In genomic region chr5:130627800-130628199, GRCm38 (mm10) we compare ENCODE assay signal across 18 mouse cellular contexts.
DNase-seq lines count a peak whose midpoint lies in the region; ATAC-seq and TF ChIP-seq lines count a peak whose summit lies in the region.
"Had no signal": no experiment of that assay in that cellular context is flagged by ENCODE, and none has a peak within 500 bp of the region (broad histone marks: within the 10 kb centered on the region; RNA-seq: fewer than 3 reads in every experiment).

No protein-coding gene starts in this region.

- H3K36me3 ChIP-seq in hindbrain, embryonic 11.5 days (ENCODE audit: control insufficient read depth, insufficient read depth, low read length) = no peaks in the 10 kb centered on the region
- H3K36me3 ChIP-seq in hindbrain, embryonic 10.5 days = no peaks in the 10 kb centered on the region
- H3K36me3 ChIP-seq in midbrain, embryonic 11.5 days (ENCODE audit: control insufficient read depth, insufficient read depth, low read length) = no peaks in the 10 kb centered on the region
- H3K36me3 ChIP-seq in midbrain, embryonic 13.5 days = no peaks in the 10 kb centered on the region
- H3K36me3 ChIP-seq: heart, embryonic 13.5 days; stomach, embryonic 15.5 days had no signal

- no peak overlapping the region for H3K27ac ChIP-seq in hindbrain, embryonic 11.5 days (ENCODE audit: low read depth, low read length)
- H3K27ac ChIP-seq in hindbrain, embryonic 10.5 days = no peak overlapping the region
- H3K27ac ChIP-seq in midbrain, embryonic 11.5 days (ENCODE audit: low read depth, low read length) = no peak overlapping the region
- H3K27ac ChIP-seq in midbrain, embryonic 13.5 days = no peak overlapping the region
- H3K27ac ChIP-seq: heart, embryonic 13.5 days; stomach, embryonic 15.5 days had no signal

- 100% methylated on average over 2 of the region's 2 CpGs for WGBS in hindbrain, embryonic 11.5 days
- WGBS in hindbrain, embryonic 10.5 days = 79% methylated on average over 2 of the region's 2 CpGs
- 92% methylated on average over 2 of the region's 2 CpGs for WGBS in midbrain, embryonic 11.5 days
- WGBS in midbrain, embryonic 13.5 days = 95% methylated on average over 2 of the region's 2 CpGs

- H3K4me3 ChIP-seq in hindbrain, embryonic 11.5 days (ENCODE audit: low read depth, low read length) = no peak overlapping the region
- no peak overlapping the region for H3K4me3 ChIP-seq in hindbrain, embryonic 10.5 days
- H3K4me3 ChIP-seq in midbrain, embryonic 11.5 days (ENCODE audit: low read depth, low read length) = no peak overlapping the region
- no peak overlapping the region for H3K4me3 ChIP-seq in midbrain, embryonic 13.5 days (replicated peaks)
- H3K4me3 ChIP-seq: heart, embryonic 13.5 days; myocyte; stomach, embryonic 15.5 days had no signal

- no peak overlapping the region for H3K9ac ChIP-seq in hindbrain, embryonic 11.5 days (ENCODE audit: low read depth, low read length)
- H3K9ac ChIP-seq in midbrain, embryonic 11.5 days (ENCODE audit: low read length) = no peak overlapping the region
- H3K9ac ChIP-seq in midbrain, embryonic 13.5 days (replicated peaks) = no peak overlapping the region
- H3K9ac ChIP-seq: heart, embryonic 13.5 days; liver, postnatal 0 days; stomach, embryonic 15.5 days had no signal

- ATAC-seq in hindbrain, embryonic 11.5 days (ENCODE audit: low FRiP score) = no peak
- ATAC-seq in midbrain, embryonic 11.5 days (ENCODE audit: low FRiP score) = no peak
- no peak for ATAC-seq in midbrain, embryonic 13.5 days
- ATAC-seq: liver, postnatal 0 days had no signal

- DNase-seq in hindbrain, embryonic 11.5 days (ENCODE audit: low spot score) = peak; percentile 12
- DNase-seq in hindbrain, embryonic 10.5 days (ENCODE audit: low spot score) = no peak
- DNase-seq in midbrain, embryonic 11.5 days (ENCODE audit: low spot score, missing footprints) = peak; percentile 31
- DNase-seq in brain, embryonic 14.5 days (ENCODE audit: low read depth) = peak; percentile 69
- peak; percentile 20 to 28 for DNase-seq in frontal cortex, postnatal 36 days (ENCODE audit: low spot score in 2 of 2)
- no peak for DNase-seq in testis, postnatal 10 days (ENCODE audit: low spot score)
- DNase-seq: adrenal gland, postnatal 36 days; cerebellum, postnatal 10 days; heart, postnatal 36 days; kidney, adult 9 months; kidney, postnatal 36 days; layer of hippocampus, postnatal 36 days; liver; liver, postnatal 0 days had no signal

- H3K4me1 ChIP-seq in hindbrain, embryonic 11.5 days (replicated peaks; ENCODE audit: control insufficient read depth, insufficient read depth, low read length) = no peaks in the 10 kb centered on the region
- H3K4me1 ChIP-seq in hindbrain, embryonic 10.5 days (replicated peaks) = peaks cover 5% of the 10 kb centered on the region; the same call in 1 of the 2 replicates
- no peaks in the 10 kb centered on the region for H3K4me1 ChIP-seq in midbrain, embryonic 11.5 days (ENCODE audit: control insufficient read depth, insufficient read depth, low read length)
- H3K4me1 ChIP-seq in midbrain, embryonic 13.5 days (replicated peaks) = no peaks in the 10 kb centered on the region
- H3K4me1 ChIP-seq: stomach, embryonic 15.5 days had no signal

- no peak overlapping the region for H3K4me2 ChIP-seq in hindbrain, embryonic 11.5 days (replicated peaks; ENCODE audit: low read depth, low read length)
- no peak overlapping the region for H3K4me2 ChIP-seq in midbrain, embryonic 11.5 days
- H3K4me2 ChIP-seq in midbrain, embryonic 13.5 days (replicated peaks) = no peak overlapping the region
- H3K4me2 ChIP-seq: heart, embryonic 13.5 days; stomach, embryonic 15.5 days had no signal

- TF ChIP-seq CTCF in brain, embryonic 14.5 days (IDR thresholded peaks at IDR 0.05; ENCODE audit: borderline replicate concordance, extremely low read depth, insufficient read depth, insufficient read length) = no peak

- H3K27me3 ChIP-seq in hindbrain, embryonic 11.5 days (ENCODE audit: control insufficient read depth, insufficient read depth, low read length) = no peaks in the 10 kb centered on the region
- no peaks in the 10 kb centered on the region for H3K27me3 ChIP-seq in hindbrain, embryonic 10.5 days (ENCODE audit: insufficient read depth, poor library complexity, severe bottlenecking)
- no peaks in the 10 kb centered on the region for H3K27me3 ChIP-seq in midbrain, embryonic 11.5 days (ENCODE audit: control insufficient read depth, insufficient read depth, low read length)
- H3K27me3 ChIP-seq in midbrain, embryonic 13.5 days = no peaks in the 10 kb centered on the region
- H3K27me3 ChIP-seq: heart, embryonic 13.5 days; stomach, embryonic 15.5 days had no signal

- no peak for TF ChIP-seq POLR2A in brain, embryonic 14.5 days (IDR thresholded peaks at IDR 0.05; ENCODE audit: borderline replicate concordance, extremely low read depth, insufficient read depth, insufficient read length, poor library complexity, severe bottlenecking)

- no peaks in the 10 kb centered on the region for H3K9me3 ChIP-seq in hindbrain, embryonic 11.5 days (ENCODE audit: control insufficient read depth, low read length)
- H3K9me3 ChIP-seq in hindbrain, embryonic 10.5 days = no peaks in the 10 kb centered on the region
- H3K9me3 ChIP-seq in midbrain, embryonic 11.5 days (ENCODE audit: control insufficient read depth, low read length) = no peaks in the 10 kb centered on the region
- no peaks in the 10 kb centered on the region for H3K9me3 ChIP-seq in midbrain, embryonic 13.5 days
- H3K9me3 ChIP-seq: stomach, embryonic 15.5 days had no signal

Comparison
In these comparisons a context has a peak if more than half of its experiments do, and no peak if none do; other contexts are left out.
1. DNase-seq: peak in hindbrain, embryonic 11.5 days (single experiment), midbrain, embryonic 11.5 days (single experiment), brain, embryonic 14.5 days (single experiment) and frontal cortex, postnatal 36 days (2 of 2); none in hindbrain, embryonic 10.5 days (single experiment) and testis, postnatal 10 days (single experiment).